Mouse (Mus musculus) layer of hippocampus, adult 18-20 months (tissue): ENCODE measurements around the gene Haus2. TPM values are rescaled to one million over a fixed set of nuclear protein-coding genes. Genes with fewer than 3 reads are reported as not detected.
A peak's percentile ranks its signal among the peaks of the same experiment; 100 is the strongest.

Experiments used
- DNase-seq, 2 experiments: peaks; one replicate each; pipeline ENCODE4 v3.0.0; 2022; ENCODE audit warnings: low spot score in 2 of 2
- total RNA-seq, 2 experiments: library from RNA; stranded (reverse); gene quantifications; 2 replicates each; pipeline ENCODE4 v1.2.3; 2021

The Haus2 gene
- total RNA-seq, 2 experiments from 2014 or later: 12.1 to 12.2 TPM

DNA sequence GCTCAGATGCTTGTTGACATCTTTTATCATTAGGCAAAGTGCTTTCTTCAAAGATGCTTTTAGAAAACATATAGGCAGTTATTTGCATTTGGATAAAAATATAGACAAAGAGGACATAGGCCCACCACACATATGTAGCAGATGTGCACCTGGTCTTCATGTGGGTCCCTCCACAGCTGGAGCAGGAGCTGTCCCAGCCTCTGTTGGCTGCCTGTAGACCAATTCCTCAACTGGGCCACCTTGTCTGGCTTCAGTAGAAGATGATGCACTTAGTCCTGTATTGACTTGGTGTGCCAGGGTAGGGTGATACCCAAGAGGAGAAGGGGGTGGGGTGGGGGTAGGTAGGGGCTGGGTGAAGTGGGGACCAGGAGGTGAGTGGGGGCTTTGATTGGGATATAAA is 53.6 kb downstream of the Haus2 start:
- DNase-seq: no peak

DNA sequence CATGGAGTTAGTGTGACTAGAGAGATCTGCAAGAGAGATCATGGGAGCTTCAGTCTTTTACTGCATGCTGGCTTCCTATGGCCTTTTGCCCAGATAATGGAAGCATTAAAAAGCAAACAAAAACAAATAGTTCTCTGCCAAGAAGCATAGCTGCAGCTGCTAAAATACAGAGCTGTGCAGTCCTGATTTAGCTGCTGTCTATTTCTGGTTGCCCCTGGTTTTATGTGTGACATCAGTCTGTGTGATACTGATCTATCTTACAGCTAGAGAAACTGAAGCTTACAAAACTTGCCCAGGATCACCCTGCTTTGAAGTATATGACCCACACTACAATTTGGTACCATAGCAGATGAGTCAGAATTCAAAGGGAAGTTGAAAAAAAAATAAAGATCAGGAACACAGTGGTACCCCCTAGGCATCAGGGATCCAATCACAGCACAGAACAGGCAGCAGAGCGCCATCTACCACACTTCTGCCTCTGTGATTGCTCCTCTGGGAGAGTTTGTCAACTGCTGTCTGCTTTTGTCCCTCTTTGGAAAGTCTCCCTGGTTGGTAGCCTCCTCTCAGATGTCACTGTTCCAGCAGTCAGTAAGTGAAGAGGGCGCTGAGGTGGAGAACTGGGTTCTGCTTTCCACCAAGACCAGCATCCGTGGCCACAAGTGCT is 54.4 kb downstream of the Haus2 start:
- peak in 1 of 2 experiments; percentile 39 for DNase-seq

DNA sequence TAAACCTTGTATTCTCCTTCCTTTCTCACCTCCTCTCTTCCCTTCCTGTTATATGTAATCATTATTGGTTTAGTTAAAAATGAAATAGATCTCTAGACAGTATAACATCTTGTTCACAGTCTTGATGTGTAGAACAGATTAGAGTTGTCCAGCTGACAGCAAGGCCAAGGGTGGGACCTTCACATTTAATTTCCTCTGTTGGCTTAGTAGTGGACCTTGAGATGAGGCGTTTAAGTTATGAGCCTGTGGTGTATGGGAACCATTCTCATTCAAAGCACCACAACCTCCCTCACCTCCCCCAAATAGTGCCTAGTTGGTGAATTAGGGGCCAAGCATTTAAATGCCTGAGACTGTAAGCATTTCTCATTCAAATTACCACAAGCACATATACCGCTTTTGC is 58.3 kb downstream of the Haus2 start:
- DNase-seq: no peak

DNA sequence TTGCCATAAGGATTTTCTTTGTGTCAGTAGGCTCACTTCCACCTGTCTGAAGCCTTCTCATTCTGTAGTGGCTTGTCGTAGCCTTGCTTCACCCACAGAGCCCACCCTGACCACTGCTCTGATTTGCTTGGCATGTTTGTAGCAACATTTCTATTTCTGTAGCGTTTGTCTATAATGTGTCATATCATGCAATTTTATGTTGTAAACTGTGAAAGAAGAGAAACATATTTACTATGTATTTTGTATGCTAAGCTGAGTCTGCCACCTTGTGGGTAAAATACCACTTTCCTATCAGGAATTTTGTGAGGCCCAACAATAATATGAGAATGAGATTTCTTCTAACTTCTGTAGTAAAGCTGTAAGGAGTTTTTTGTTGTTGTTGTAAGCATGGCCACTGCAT is 61.1 kb downstream of the Haus2 start:
- DNase-seq: peak in 1 of 2 experiments; percentile 34

Other genes starting within 250 kb of the Haus2 start
- gene Ganc, start 205.5 kb upstream of the Haus2 start, total RNA-seq: 10 to 100 TPM; 12.0 to 13.7 TPM
- 10 to 100 TPM; 39.5 to 43.4 TPM for gene Tmem87a, start 205.3 kb upstream of the Haus2 start, total RNA-seq
- 10 to 100 TPM; 15.6 to 16.9 TPM for gene Capn3, start 153.4 kb upstream of the Haus2 start, total RNA-seq
- 100 to 1,000 TPM; 169 to 182 TPM for gene Zfp106, start 45.5 kb upstream of the Haus2 start, total RNA-seq
- 10 to 100 TPM; 15.4 to 19.2 TPM for gene Snap23, start 41.7 kb upstream of the Haus2 start, total RNA-seq
- gene Lrrc57, start 137 bp downstream of the Haus2 start, total RNA-seq: 10 to 100 TPM; 30.9 to 32.2 TPM
- gene Stard9, start 19.7 kb downstream of the Haus2 start, total RNA-seq: 1 to 10 TPM; 7.5 to 8.2 TPM
- 10 to 100 TPM; 23.5 to 24.8 TPM for gene Cdan1, start 240.7 kb downstream of the Haus2 start, total RNA-seq
- gene Ttbk2, start 241.2 kb downstream of the Haus2 start, total RNA-seq: 10 to 100 TPM; 71.5 to 73.2 TPM